Mouse (Mus musculus): Measurements from ENCODE around the gene Cib3. TPM values are rescaled to one million over a fixed set of nuclear protein-coding genes. Genes with fewer than 3 reads are reported as not detected.

The Cib3 gene
- polyA plus RNA-seq, 1 experiment, result not detected

DNA sequence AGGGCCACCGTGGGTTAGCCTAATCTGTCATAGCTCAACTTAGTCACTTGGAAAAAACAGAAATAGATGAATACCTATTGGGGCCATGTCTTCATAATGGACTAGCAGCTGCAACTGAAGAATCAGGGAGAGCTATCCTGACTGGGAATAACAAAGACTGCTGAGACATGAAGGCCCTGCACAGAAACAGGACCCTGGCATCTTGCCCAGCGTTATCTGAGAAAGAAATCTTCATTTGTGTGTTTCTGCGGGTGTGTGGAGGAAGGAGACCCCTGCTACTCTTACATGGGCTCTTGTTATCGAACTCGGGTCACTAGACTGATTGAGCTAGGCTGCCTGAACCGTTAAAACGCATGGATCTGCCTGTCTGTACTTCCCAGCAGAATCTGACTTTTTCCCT is 28.3 kb upstream of the Cib3 start:
- Histone ChIP-seq H3K4me1 (ENCODE audit: control insufficient read depth, insufficient read depth, low read length) (peaks cover 2% of the 10 kb centered on the region), H3K4me3 (ENCODE audit: insufficient read depth, low read length) (peak overlapping the region; percentile 80), H3K27ac (ENCODE audit: insufficient read depth, low read length) (no peak overlapping the region)
- no peak for TF ChIP-seq CTCF (IDR thresholded peaks at IDR 0.05; ENCODE audit: borderline replicate concordance, insufficient read depth, low read length)
- no peak for TF ChIP-seq POLR2A (IDR thresholded peaks at IDR 0.05; ENCODE audit: low read depth, low read length)

DNA sequence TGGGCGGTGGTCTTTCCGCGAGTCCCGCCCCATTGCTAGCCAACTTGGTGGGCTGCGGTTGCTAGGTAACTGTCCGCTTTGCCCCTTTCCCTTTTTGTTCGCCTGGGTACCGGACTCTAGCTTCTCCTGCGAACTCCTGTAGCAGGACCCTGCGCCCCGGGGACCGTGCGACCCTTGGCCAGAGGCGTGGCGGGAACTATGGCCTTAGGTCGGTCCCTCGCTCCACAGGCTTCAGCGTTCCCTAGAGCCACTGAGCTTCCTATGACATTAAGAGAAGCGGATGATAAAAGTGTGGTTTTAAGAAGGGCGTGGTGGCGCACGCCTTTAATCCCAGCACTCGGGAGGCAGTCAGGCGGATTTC is 27.7 kb upstream of the Cib3 start:
- TF ChIP-seq CTCF (IDR thresholded peaks at IDR 0.05; ENCODE audit: borderline replicate concordance, insufficient read depth, low read length) (no peak), POLR2A (IDR thresholded peaks at IDR 0.05; ENCODE audit: low read depth, low read length) (no peak)
- Histone ChIP-seq H3K4me1 (ENCODE audit: control insufficient read depth, insufficient read depth, low read length) (peaks cover 2% of the 10 kb centered on the region), H3K27ac (ENCODE audit: insufficient read depth, low read length) (peak overlapping the region; percentile 15; the same call in 1 of the 2 replicates), H3K4me3 (ENCODE audit: insufficient read depth, low read length) (peak overlapping the region; percentile 80)

DNA sequence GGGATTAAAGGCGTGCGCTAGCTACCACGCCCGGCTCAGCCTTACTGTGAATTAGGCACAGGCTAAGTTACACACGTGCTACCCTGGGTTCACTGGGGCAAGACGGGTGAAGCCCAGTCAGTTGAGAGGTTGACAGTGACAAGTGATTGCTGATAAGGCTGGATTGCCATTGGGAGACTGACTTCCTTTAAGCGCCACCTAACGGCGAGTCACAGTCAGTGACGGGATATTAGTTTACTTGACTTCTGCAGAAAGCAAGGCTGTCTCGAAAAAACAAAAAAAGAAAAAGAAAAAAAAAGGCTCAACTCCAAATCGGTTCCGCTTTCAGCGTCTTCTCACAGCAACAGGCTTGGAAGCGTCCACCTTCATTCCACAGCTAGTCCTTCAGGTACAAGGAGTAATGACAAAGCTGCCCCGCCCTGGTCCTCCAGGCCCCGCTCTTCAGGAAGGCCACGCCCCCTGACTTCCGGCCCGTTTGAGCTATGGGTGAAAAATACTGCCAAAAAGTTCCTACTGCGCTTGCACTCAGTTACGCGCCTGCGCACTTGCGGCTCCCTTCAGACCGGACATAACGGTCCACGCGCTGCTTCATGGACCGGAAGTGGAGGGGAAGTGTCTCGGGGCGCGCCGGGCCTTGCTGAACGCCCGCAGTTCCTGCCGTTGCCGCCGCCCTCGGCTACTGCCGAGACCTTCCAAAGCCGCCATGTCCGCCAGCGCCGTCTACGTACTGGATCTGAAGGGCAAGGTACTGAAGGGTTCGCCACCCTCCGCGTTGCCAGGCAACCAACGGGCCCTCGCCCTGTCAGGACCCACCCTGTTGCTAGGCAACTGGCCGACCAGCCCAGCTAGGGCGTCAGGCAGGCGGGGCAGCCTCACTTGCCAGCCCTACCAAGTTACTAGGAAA is 27.1 kb upstream of the Cib3 start, which contains the start of gene Ap1m1:
Ap1m1 (plus strand) TSS at position 520 of the 904 bp plus-strand sequence.
- Histone ChIP-seq H3K4me3 (ENCODE audit: insufficient read depth, low read length) (peak within 1 kb of the TSS; percentile 80), H3K27ac (ENCODE audit: insufficient read depth, low read length) (peak within 1 kb of the TSS; percentile 95), H3K4me1 (ENCODE audit: control insufficient read depth, insufficient read depth, low read length) (peaks cover 2% of the 10 kb centered on the region)
- TF ChIP-seq POLR2A (IDR thresholded peaks at IDR 0.05; ENCODE audit: low read depth, low read length), result peak; percentile 55
- TF ChIP-seq CTCF (IDR thresholded peaks at IDR 0.05; ENCODE audit: borderline replicate concordance, insufficient read depth, low read length), result peak; percentile 56; the same call in 1 of the 2 replicates

DNA sequence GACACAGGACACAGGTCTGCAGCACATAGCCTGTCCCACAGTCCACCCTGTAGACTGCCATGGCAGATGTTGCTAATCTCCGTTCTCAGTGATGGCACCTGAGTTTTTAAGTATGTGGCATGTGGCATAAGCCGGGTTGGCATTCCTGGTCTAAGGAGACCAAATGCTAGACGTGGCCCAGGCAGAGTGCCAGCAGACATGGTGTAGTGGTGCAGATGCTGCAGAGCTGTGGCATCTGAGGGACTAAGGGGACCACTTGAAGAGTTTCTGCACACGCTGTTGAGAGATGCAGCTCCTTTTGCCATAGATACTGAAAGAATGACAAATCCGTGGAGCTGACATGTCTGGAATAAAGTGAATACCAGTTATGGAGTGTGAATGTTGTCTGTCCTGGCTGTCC is 10.0 kb upstream of the Cib3 start:
- TF ChIP-seq CTCF (IDR thresholded peaks at IDR 0.05; ENCODE audit: borderline replicate concordance, insufficient read depth, low read length) (no peak), POLR2A (IDR thresholded peaks at IDR 0.05; ENCODE audit: low read depth, low read length) (no peak)
- no peak overlapping the region for H3K27ac ChIP-seq (ENCODE audit: insufficient read depth, low read length)
- no peak overlapping the region for H3K4me3 ChIP-seq (ENCODE audit: insufficient read depth, low read length)
- no peaks in the 10 kb centered on the region for H3K4me1 ChIP-seq (ENCODE audit: control insufficient read depth, insufficient read depth, low read length)

DNA sequence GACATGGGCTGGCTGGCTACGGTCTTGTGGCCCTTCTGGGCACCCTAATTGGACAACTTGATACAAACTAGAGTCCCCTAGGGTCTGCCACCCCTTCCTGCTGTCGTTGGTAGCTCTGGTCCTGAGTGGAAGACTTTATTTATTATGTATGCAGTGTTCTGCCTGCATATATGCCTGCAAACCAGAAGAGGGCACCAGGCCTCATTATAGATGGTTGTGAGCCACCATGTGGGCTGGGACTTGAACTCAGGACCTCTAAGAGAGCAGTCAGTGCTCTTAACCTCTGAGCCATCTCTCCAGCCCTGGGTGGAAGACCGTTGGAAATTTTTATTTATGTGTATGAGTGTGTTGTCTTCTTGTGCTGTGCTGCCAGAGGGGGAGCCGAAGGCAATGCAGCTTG is 8.1 kb upstream of the Cib3 start:
- TF ChIP-seq CTCF (IDR thresholded peaks at IDR 0.05; ENCODE audit: borderline replicate concordance, insufficient read depth, low read length), result no peak
- TF ChIP-seq POLR2A (IDR thresholded peaks at IDR 0.05; ENCODE audit: low read depth, low read length), result no peak
- no peaks in the 10 kb centered on the region for H3K4me1 ChIP-seq (ENCODE audit: control insufficient read depth, insufficient read depth, low read length)
- peak overlapping the region; percentile 88 for H3K4me3 ChIP-seq (ENCODE audit: insufficient read depth, low read length)
- H3K27ac ChIP-seq (ENCODE audit: insufficient read depth, low read length), result no peak overlapping the region

DNA sequence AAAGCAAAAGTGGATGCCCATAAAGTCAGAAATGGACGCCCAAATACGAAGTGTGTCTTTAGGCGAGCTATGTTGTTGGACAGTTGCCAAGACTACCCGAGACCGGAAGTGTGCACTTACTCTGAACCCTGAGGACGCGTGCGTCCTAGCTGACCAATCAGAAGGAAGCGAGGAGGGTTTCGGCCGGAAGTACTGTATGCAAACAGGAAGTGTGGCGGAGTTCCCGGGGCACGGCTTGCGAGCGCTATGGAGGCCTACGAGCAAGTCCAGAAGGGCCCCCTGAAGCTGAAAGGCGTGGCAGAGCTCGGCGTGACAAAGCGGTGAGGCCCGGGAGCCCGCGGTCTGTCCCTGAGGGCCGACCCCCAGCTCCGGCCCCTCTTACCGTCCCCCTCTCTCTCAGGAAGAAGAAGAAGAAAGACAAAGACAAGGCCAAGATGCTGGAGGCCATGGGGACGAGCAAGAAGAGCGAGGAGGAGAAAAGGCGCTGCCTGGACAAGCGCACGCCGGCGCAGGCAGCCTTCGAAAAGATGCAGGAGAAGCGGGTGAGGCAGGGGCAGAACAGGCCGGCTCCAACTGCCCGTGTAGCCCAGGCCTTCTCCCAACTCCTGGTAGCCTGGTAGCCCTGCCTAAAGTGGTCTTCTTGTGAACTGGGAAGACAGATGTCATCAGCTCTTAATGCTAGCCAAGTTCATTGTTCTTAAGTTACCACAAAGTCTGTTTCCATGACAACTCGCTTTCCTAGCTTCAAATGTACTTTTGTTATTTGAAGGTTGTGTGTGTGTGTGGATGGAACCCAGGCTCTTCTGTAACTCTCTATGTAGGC is 7.1 kb upstream of the Cib3 start, which contains the start of gene Fam32a:
Fam32a (plus strand) TSS at position 190 of the 823 bp plus-strand sequence.
- H3K4me3 ChIP-seq (ENCODE audit: insufficient read depth, low read length), result peak within 1 kb of the TSS; percentile 88
- peak within 1 kb of the TSS; percentile 19; the same call in 1 of the 2 replicates for H3K27ac ChIP-seq (ENCODE audit: insufficient read depth, low read length)
- no peaks in the 10 kb centered on the region for H3K4me1 ChIP-seq (ENCODE audit: control insufficient read depth, insufficient read depth, low read length)
- TF ChIP-seq POLR2A (IDR thresholded peaks at IDR 0.05; ENCODE audit: low read depth, low read length) (peak; percentile 54), CTCF (IDR thresholded peaks at IDR 0.05; ENCODE audit: borderline replicate concordance, insufficient read depth, low read length) (no peak)

DNA sequence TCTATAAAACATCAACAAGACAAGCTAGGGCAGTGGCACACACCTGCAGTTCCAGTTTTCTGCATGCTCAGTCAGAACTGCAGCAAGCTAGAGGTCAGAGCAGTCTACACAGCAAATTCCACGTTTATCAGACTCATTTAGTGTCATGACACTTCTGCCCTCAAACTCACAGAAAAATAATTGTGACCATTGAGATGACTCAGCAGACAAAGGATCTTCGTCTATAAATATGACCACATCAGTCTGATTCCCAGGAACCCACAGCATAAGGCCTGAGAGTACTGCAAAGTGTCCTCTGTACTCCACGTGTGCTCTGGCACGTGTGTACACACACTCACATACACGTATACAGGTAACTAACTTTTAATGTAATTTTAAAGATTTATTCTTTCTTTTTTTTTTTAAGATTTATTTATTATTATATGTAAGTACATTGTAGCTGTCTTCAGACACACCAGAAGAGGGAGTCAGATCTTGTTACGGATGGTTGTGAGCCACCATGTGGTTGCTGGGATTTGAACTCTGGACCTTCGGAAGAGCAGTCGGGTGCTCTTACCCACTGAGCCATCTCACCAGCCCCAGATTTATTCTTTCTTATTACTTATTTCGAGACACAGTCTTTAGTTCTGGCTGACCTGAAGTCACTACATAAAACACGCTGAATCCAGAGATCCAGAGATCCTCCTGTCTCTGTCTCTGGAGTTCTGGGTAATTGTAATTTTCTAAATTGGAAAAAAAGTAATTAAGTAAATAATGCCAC is 6.3 kb upstream of the Cib3 start:
- Histone ChIP-seq H3K27ac (ENCODE audit: insufficient read depth, low read length) (no peak overlapping the region), H3K4me3 (ENCODE audit: insufficient read depth, low read length) (no peak overlapping the region), H3K4me1 (ENCODE audit: control insufficient read depth, insufficient read depth, low read length) (no peaks in the 10 kb centered on the region)
- TF ChIP-seq POLR2A (IDR thresholded peaks at IDR 0.05; ENCODE audit: low read depth, low read length) (no peak), CTCF (IDR thresholded peaks at IDR 0.05; ENCODE audit: borderline replicate concordance, insufficient read depth, low read length) (no peak)

DNA sequence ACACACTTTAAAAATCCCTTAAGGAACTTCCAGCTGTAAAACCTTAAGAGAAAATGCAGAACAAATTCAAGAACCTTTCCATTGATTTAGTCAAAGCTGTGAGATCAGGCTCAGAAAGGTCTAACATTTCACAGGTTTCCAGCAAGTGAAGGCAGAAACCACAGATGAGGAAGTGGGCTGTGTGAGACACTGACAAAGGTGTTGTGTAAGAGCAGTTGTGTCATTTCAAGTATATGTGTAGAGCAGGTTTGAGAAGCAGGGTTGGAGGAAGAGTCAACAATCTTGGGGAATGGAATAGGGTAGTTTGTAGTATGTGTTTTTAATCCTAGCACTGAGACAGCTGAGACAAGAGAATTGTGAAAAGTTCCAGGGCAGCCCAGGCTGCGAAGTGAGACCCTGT is 3.2 kb upstream of the Cib3 start:
- Histone ChIP-seq H3K4me3 (ENCODE audit: insufficient read depth, low read length) (no peak overlapping the region), H3K27ac (ENCODE audit: insufficient read depth, low read length) (no peak overlapping the region), H3K4me1 (ENCODE audit: control insufficient read depth, insufficient read depth, low read length) (no peaks in the 10 kb centered on the region)
- TF ChIP-seq CTCF (IDR thresholded peaks at IDR 0.05; ENCODE audit: borderline replicate concordance, insufficient read depth, low read length) (no peak), POLR2A (IDR thresholded peaks at IDR 0.05; ENCODE audit: low read depth, low read length) (no peak)

DNA sequence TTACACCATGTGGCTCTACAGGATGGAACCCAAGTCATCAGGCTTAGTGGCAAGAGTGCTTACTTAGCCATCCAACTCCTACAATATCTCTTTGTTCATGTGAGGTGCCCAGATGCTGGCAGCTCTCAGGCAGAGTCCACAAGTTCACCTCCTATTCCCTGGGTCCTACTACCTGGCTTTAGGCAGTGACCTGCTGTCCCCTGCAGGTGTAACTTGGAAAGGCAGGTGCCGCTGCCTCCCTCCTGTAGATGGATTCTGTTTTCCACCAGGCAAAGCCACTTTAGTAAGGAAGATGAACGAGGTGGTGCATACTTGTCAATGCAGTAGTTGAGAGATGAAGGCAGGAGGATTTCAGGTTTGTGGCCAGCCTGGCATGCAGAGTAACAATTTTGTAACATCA is 2.4 kb upstream of the Cib3 start:
- Histone ChIP-seq H3K4me1 (ENCODE audit: control insufficient read depth, insufficient read depth, low read length) (no peaks in the 10 kb centered on the region), H3K4me3 (ENCODE audit: insufficient read depth, low read length) (no peak overlapping the region)
- no peak for TF ChIP-seq CTCF (IDR thresholded peaks at IDR 0.05; ENCODE audit: borderline replicate concordance, insufficient read depth, low read length)
- no peak for TF ChIP-seq POLR2A (IDR thresholded peaks at IDR 0.05; ENCODE audit: low read depth, low read length)

More for the DNA sequence above, 2.4 kb upstream of the Cib3 start:
- no peak overlapping the region for H3K27ac ChIP-seq (ENCODE audit: insufficient read depth, low read length)

Measured in embryonic fibroblast, embryonic 13.5 days (primary cell).